Mouse (Mus musculus) heart, postnatal 14 days (tissue): ENCODE measurements around the gene Zfp316. TPM values are rescaled to one million over a fixed set of nuclear protein-coding genes. Genes with fewer than 3 reads are reported as not detected.

Experiments used
- DNase-seq, 2 experiments: peaks; one replicate each; pipeline ENCODE4 v3.0.0; 2021 to 2022
- intact Hi-C: fragments of 180-260 bp; cut with DNase I; formaldehyde crosslinking; loops from one replicate; pipeline ENCODE4 v1.15.1; 2025
- total RNA-seq, 2 experiments: library from RNA; stranded (reverse); gene quantifications; 2 replicates each; pipeline ENCODE4 v1.2.3; 2021

Gene Zfp316
- total RNA-seq, 2 experiments from 2014 or later = 4.0 to 5.5 TPM

DNA sequence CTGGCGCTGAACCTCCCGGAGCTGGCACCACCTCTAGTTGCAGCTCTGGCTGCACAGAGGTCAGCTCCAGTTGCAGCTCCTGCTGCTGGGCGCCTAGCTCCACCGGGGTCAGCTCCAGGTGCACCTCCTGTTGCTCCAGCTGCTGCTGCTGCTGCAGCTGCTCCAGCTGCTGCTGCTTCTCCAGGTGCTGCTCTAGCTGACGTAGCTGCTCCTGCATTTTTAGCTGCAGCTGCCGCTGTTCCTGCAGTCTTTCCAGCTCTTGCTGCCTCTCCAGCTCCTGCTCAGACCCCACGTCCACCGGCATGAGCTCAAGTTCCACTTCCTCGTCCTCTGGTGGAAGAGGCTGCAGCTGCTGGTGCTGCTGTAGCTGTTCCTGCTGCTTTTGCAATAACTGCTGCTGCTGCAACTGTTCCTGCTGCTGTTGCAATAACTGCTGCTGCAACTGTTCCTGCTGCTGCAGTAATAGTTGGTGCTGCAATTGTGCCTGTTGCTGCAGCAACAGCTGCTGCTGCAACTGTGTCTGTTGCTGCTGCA is 18.6 kb upstream of the Zfp316 start:
- no peak for DNase-seq
- intact Hi-C loops = no loop called here

DNA sequence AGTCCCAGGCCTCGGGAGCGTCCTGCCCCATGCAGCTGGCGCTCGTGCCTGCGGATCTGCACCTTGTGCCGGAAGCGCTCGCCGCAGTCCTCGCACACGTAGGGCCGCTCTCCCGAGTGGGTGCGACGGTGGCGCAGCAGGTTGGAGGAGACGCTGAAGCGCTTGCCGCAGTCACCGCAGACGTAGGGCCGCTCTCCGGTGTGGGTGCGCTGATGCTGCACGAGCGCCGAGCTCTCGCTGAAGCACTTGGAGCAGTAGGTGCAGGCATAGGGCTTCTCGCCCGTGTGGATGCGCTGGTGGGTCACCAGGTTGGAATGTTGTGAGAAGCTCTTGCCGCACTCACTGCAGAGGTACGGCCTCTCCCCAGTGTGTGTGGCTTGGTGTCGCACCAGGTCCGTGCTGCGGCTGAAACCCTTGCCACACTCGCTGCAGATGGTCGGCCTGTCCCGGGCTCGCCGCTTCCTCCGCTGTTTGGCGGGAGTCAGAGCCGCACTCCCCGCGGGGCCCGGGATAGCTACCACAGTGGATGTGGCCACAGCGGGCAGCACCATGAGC is 18.0 kb upstream of the Zfp316 start:
- intact Hi-C loops = no loop called here
- no peak for DNase-seq

GRCm38 (mm10) chr5:143284762-143285161 is 14.9 kb upstream of the Zfp316 start:
- intact Hi-C loops = no loop called here
- no peak for DNase-seq

DNA sequence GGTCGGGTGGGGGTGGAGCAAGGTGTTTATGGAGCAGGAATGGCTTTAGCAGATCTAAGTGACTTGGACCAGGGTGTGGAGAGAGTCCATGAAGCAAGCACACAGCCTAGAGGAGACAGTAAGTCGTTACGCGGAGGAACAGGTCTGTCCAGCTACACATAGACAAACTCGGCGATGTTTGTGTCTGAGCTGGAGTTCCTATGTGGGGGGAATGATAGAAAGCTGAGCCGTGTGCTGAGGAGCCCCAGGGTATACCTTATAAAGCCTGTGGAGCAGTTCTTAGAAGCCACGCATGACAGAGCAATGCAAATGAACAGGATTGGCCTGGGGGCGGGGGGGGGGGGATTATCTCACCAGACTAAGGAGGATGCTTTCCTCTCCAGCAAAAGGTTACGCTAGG is 9.4 kb upstream of the Zfp316 start:
- DNase-seq = no peak
- intact Hi-C loops = no loop called here

GRCm38 (mm10) chr5:143275761-143276160 is 5.9 kb upstream of the Zfp316 start:
- no peak for DNase-seq
- intact Hi-C loops = no loop called here

- DNase-seq = no peak
- intact Hi-C loops = no loop called here
Observed at GRCm38 (mm10) chr5:143272540-143273330, 2.9 kb upstream of the Zfp316 start.

GRCm38 (mm10) chr5:143272108-143272507 is 2.3 kb upstream of the Zfp316 start:
- DNase-seq = no peak
- intact Hi-C loops = no loop called here

DNA sequence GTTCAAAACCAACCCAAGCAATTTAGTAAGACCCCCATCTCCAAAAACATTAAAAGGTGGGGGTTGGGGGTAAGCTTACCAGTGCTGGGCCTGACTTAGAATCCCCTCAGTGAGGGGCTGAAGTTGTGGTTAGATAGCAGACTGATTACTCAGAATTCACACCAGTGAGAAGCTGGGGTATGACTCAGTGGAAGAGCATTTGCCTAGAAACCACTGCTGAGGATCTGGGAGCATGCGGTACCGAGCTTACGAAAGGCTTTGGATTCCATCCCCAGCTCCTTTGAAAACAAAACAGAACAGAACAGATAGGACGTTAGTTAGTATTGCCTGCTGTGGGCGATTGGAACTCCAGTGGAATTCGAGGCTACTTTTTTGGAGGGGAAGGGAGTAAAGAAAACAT is 1.8 kb upstream of the Zfp316 start:
- intact Hi-C loops = no loop called here
- no peak for DNase-seq

DNA sequence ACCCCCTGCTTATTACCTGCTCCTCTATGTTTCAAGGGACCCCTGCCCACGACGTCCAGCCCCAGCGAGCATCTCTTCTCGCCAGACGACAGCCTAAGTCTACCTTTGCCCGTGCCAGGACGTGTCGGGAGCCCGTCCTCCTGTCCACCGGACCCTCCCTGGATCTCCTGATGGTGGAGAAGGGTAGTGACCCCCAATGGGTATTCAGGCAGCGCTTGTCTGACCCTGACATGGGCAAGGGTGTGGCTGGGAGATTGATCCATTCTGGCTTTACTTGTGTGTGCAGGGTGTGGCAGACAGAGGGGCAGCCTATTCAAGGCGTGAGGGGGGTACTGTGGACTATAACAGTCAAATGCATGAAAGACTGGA is 313 bp upstream of the Zfp316 start:
- intact Hi-C loops = no loop called here
- no peak for DNase-seq

DNA sequence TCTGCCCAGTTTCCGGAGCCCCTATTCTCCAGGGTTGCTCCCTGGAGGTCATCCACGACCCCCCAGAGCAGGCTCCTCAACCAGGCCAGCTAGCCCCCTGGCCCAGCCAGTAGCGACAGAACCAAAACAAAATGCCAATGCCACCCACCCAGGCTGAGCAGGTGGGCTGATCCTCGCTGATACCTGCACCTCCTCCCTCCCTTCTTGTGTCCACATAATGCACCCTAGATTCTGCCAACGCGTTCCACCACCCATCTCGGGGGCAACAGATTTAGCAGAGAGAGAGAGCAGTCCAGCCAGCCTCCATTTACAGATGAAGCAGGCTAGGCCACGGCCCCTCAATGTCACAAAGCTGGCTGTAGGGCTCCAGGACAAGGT is 848 bp downstream of the Zfp316 start:
- intact Hi-C loops = loop anchor here (1.0 kb wide), 1 partner anchor 34 kb away; the partner anchor contains the start of gene Zfp12
- no peak for DNase-seq

DNA sequence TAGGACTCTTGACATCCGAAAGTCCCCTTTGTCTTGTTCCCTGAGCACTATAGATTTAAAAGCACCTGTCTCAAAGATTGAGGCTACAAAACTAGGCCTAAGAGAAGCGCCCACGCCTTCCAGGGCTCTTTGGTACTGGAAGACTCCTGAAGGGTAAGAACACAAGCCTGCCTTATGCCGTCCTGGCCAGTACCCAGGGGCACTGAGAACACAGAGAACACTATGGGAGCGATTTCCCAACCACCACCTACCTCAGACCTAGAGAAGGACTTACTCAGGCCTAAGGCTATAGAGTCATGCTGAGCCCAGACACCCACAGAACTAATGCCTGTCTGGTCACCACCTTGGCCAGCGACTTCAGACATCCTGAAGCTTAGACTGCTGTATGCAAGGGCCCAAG is 3.0 kb downstream of the Zfp316 start:
- no peak for DNase-seq
- intact Hi-C loops = no loop called here

GRCm38 (mm10) chr5:143265409-143265808 is 4.4 kb downstream of the Zfp316 start:
- intact Hi-C loops = no loop called here
- DNase-seq = no peak

- DNase-seq = no peak
- intact Hi-C loops = no loop called here
Observed at GRCm38 (mm10) chr5:143264689-143265088, 5.1 kb downstream of the Zfp316 start.

- no peak for DNase-seq
- intact Hi-C loops = no loop called here
Observed at GRCm38 (mm10) chr5:143261636-143262035, 8.2 kb downstream of the Zfp316 start.

DNA sequence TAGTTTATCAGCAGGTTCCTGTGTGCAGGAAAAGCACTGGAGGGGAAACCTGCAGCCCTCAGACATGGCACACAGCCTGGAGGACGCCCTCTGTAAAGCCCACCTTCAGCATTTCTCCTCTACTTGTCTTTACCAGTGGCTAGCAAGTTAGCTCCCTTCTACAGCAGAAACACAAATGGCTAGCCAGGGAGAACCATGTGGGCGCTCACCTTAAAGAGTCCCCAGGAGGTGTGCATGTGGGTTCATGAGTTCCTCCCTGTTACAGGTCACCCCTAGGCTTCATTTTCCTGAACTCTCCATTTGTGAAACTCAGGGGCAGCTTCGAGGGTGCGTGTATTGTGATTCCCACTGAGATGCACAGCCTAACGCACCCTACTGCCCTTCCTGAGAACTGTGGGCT is 14.0 kb downstream of the Zfp316 start:
- intact Hi-C loops = no loop called here
- DNase-seq = no peak

DNA sequence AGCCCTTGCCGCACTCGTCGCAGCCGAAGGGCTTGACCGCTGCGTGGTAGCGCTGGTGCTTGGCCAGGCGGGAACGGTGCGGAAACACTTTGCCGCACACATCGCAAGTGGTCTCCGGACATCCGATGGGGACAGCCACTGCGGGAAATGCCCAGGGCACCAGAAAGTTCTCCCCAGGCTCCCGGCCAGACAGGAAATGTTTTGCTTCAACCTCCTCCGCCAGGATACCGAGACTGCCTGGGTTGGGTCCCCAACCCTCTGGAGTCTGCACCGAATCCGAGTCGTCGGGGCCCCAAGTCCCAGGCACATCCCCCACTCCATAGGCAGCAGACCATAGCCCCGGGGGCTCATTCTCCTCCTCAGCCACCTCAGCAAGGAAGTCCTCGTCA is 14.7 kb downstream of the Zfp316 start:
- intact Hi-C loops = no loop called here
- DNase-seq = no peak

DNA sequence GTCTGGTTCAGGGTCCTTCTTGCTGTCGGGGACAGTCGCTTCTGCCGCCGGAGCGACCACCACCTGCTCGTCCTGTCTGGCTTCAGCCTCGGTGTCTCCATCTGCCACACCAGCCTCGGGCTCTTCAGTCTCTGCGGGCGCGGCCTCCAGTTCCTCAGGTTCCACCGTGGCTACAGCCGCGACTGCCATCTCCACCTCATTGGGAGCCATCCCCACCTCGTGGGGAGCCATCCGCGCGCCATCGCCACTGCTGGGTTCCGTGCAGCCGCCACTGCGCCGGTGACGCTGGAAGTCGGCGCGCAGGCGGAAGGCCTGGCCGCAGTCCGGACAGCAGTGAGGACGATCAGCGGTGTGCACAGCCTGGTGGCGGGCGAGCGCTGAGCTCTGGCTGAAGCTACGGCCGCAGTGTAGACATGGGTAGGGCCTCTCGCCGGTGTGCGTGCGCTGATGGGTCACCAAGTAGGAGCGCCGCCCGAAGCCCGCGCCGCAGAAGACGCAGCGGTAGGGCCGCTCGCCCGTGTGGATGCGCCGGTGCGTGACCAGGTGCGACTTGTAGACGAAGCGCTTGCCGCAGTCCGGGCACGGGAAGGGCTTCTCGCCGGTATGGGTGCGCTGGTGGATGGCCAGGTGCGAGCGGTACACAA is 15.2 kb downstream of the Zfp316 start:
- no peak for DNase-seq
- intact Hi-C loops = no loop called here

- no peak for DNase-seq
- intact Hi-C loops = no loop called here
Observed at GRCm38 (mm10) chr5:143253881-143254486, 15.8 kb downstream of the Zfp316 start.

DNA sequence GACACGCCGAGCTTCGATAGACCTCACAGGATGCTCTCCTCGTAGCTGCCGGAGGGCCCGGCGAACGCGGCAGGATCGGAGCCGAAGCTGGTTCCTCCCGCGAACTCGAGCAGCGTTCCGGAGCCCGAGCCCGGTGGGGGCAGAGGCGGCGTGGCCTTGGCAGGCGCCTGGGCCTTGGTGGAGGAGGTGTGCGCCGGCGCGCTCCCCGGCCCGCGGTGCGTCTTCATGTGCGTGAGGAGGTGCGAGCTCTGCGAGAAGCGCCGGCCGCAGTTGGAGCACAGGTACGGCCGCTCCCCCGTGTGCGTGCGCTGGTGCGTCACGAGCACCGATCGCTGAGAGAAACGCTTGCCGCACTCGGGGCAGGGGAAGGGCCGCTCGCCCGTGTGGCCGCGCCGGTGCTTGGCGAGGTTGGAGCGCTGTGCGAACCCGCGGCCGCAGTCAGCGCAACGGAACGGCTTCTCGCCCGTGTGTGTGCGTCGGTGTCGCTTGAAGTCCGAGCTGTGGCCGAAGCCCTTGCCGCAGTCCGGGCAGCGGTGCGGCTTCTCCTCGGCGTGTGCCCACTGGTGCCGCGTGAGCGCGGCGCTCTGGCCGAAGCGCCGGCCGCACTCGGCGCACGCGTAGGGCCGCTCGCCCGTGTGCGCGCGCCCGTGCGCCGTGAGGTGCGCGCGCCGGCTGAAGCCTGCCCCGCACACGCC is 16.5 kb downstream of the Zfp316 start:
- intact Hi-C loops = no loop called here
- DNase-seq = no peak

DNA sequence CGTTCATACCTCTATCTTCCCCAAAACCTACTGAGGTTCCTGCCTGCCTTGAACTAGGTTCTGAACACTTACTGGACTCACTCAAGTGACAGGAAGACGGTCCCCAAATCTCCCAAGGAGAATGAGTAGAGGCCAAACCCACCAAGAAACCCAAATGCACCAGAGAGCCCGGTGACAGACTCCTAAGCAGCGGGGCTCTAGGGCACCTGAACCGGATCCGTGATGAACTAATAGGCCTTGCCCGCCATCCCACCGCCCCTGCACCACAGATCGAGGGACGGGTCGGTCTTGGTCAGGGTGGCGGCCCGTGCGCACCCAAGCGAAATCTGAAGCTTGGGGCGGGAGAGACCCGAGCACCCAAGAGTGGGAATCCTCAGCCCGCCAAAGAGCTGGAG is 17.0 kb downstream of the Zfp316 start:
- intact Hi-C loops = no loop called here
- no peak for DNase-seq

DNA sequence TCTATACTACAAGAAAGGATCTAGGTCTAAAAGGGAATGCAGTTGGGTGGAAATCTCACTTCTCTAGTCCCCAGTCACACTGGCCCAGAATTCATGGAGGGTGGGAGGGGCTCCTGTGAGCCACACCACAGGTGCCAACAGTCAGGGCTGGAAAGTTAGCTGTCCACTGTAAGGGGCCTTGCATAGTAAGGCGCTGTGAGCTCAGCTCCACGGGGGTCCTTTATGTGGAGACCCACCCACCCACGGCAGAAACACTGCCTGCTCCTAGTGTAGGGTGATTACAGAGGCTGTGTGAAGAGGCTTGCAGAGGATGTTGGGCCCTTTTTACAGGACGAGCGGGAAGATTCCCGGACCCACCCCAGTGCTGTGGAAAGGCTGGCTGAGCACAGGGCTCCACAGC is 17.8 kb downstream of the Zfp316 start:
- DNase-seq = no peak
- intact Hi-C loops = no loop called here
